In the genomic region with DNA sequence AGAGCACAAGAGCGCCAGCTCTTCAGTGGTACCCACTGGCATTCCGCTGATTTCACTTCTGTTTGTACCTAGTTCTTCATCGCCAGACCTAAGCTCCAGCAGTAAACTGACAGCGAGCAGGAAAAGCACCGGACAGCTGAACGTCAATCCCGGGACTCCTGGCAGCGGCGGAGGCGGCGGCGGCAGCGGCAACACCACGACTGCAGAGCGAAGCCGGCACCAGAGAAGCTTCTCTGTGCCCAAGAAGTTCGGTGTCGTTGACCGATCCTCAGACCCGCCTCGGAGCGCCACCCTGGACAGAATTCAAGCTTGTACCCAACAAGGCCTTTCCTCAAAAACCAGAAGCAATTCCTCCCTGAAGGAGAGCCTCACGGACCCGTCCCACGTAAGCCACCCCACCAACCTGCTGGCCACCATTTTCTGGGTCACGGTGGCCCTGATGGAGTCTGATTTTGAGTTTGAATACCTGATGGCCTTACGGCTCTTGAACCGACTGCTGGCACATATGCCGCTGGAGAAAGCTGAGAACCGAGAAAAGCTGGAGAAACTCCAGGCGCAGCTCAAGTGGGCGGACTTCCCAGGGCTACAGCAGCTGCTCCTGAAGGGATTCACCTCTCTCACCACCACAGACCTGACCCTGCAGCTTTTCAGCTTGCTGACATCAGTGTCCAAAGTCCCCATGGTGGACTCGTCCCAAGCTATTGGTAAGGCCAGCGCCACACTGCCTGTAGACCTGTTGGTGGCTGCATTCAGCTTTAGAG, we compare ENCODE assay signal across 8 mouse cellular contexts.
A peak's percentile ranks its signal among the peaks of the same experiment; 100 is the strongest.
DNase-seq lines count a peak whose midpoint lies in the region; ATAC-seq and TF ChIP-seq lines count a peak whose summit lies in the region.
"Had no signal": no experiment of that assay in that cellular context is flagged by ENCODE, and none has a peak within 500 bp of the region (broad histone marks: within the 10 kb centered on the region; RNA-seq: fewer than 3 reads in every experiment).

No protein-coding gene starts in this region.

- peak overlapping the region; percentile 39 for H3K4me3 ChIP-seq in ES-Bruce4 (ENCODE audit: low read depth, low read length)
- H3K4me3 ChIP-seq in forebrain, embryonic 10.5 days, result peak overlapping the region; percentile 49
- peak overlapping the region; percentile 9 for H3K4me3 ChIP-seq in intestine, postnatal 0 days (ENCODE audit: low read depth, low read length)
- peak overlapping the region; percentile 72 for H3K4me3 ChIP-seq in liver, adult 2 months (ENCODE audit: insufficient read depth, low read depth, low read length)
- peak overlapping the region; percentile 20 for H3K4me3 ChIP-seq in stomach, embryonic 14.5 days (ENCODE audit: low read depth, low read length)
- H3K4me3 ChIP-seq: megakaryocyte, embryonic 14.5 days had no signal

- H3K27me3 ChIP-seq in ES-Bruce4 (ENCODE audit: control insufficient read depth, insufficient read depth, low read length, poor library complexity, severe bottlenecking), result no peaks in the 10 kb centered on the region
- peaks cover 9% of the 10 kb centered on the region for H3K27me3 ChIP-seq in forebrain, embryonic 10.5 days (ENCODE audit: poor library complexity, severe bottlenecking)
- no peaks in the 10 kb centered on the region for H3K27me3 ChIP-seq in intestine, postnatal 0 days (replicated peaks; ENCODE audit: control insufficient read depth, insufficient read depth, low read length)
- no peaks in the 10 kb centered on the region for H3K27me3 ChIP-seq in liver, adult 2 months (ENCODE audit: control insufficient read depth, insufficient read depth, low read length)
- no peaks in the 10 kb centered on the region for H3K27me3 ChIP-seq in stomach, embryonic 14.5 days (ENCODE audit: control insufficient read depth, insufficient read depth, low read length)
- H3K27me3 ChIP-seq: megakaryocyte, embryonic 14.5 days had no signal

- TF ChIP-seq EP300 in ES-Bruce4 (IDR thresholded peaks at IDR 0.05; ENCODE audit: insufficient read depth, low read depth, low read length), result no peak

- H3K9me3 ChIP-seq in ES-Bruce4 (replicated peaks; ENCODE audit: control insufficient read depth, insufficient read depth, low read length, poor library complexity, severe bottlenecking), result no peaks in the 10 kb centered on the region
- H3K9me3 ChIP-seq in forebrain, embryonic 10.5 days, result peaks cover 5% of the 10 kb centered on the region
- no peaks in the 10 kb centered on the region for H3K9me3 ChIP-seq in intestine, postnatal 0 days (ENCODE audit: control insufficient read depth)
- H3K9me3 ChIP-seq in stomach, embryonic 14.5 days (ENCODE audit: control insufficient read depth, low read depth, low read length), result no peaks in the 10 kb centered on the region

- peak overlapping the region; percentile 58 for H3K4me2 ChIP-seq in intestine, postnatal 0 days (replicated peaks; ENCODE audit: low read depth)
- peak overlapping the region; percentile 45 for H3K4me2 ChIP-seq in stomach, embryonic 14.5 days (replicated peaks; ENCODE audit: low read depth, low read length)

- H3K36me3 ChIP-seq in ES-Bruce4 (ENCODE audit: control insufficient read depth, insufficient read depth, low read length, poor library complexity, severe bottlenecking), result no peaks in the 10 kb centered on the region
- H3K36me3 ChIP-seq in forebrain, embryonic 10.5 days (replicated peaks), result no peaks in the 10 kb centered on the region
- H3K36me3 ChIP-seq in intestine, postnatal 0 days (ENCODE audit: control insufficient read depth, insufficient read depth), result peaks cover 6% of the 10 kb centered on the region; the same call in 1 of the 2 replicates
- no peaks in the 10 kb centered on the region for H3K36me3 ChIP-seq in liver, adult 2 months (ENCODE audit: control insufficient read depth, insufficient read depth, low read length)
- no peaks in the 10 kb centered on the region; the same call in 1 of the 2 replicates for H3K36me3 ChIP-seq in stomach, embryonic 14.5 days (ENCODE audit: control insufficient read depth, insufficient read depth, low read length)

- ATAC-seq in intestine, postnatal 0 days, result peak; percentile 43; the same call in 1 of the 2 replicates
- no peak for ATAC-seq in stomach, embryonic 14.5 days (ENCODE audit: insufficient number of reproducible peaks, insufficient read depth, low FRiP score, low read depth)

- no peak overlapping the region for H3K27ac ChIP-seq in ES-Bruce4 (ENCODE audit: insufficient read depth, low read length)
- no peak overlapping the region for H3K27ac ChIP-seq in forebrain, embryonic 10.5 days
- H3K27ac ChIP-seq in intestine, postnatal 0 days (ENCODE audit: low read depth, low read length), result no peak overlapping the region
- peak overlapping the region; percentile 64 for H3K27ac ChIP-seq in liver, adult 2 months (replicated peaks; ENCODE audit: insufficient read depth, low read depth, low read length)
- H3K27ac ChIP-seq in stomach, embryonic 14.5 days (ENCODE audit: low read length), result no peak overlapping the region

- no peak for TF ChIP-seq POLR2A in ES-Bruce4 (IDR thresholded peaks at IDR 0.05; ENCODE audit: insufficient read depth, low read length)
- no peak for TF ChIP-seq POLR2A in liver, adult 2 months (IDR thresholded peaks at IDR 0.05; ENCODE audit: extremely low read depth, insufficient read depth, low read length)

- H3K4me1 ChIP-seq in ES-Bruce4 (ENCODE audit: control insufficient read depth, insufficient read depth, low read length), result no peaks in the 10 kb centered on the region
- peaks cover 10% of the 10 kb centered on the region for H3K4me1 ChIP-seq in forebrain, embryonic 10.5 days
- no peaks in the 10 kb centered on the region for H3K4me1 ChIP-seq in intestine, postnatal 0 days (replicated peaks; ENCODE audit: control insufficient read depth, insufficient read depth, low read length)
- no peaks in the 10 kb centered on the region for H3K4me1 ChIP-seq in liver, adult 2 months (ENCODE audit: control insufficient read depth, insufficient read depth, low read length)
- H3K4me1 ChIP-seq in stomach, embryonic 14.5 days (ENCODE audit: control insufficient read depth, insufficient read depth, low read length), result 0 out of 2 replicates have a peak, but pooled peaks cover 4% of the 10 kb centered on the region
- H3K4me1 ChIP-seq: megakaryocyte, embryonic 14.5 days had no signal

- H3K9ac ChIP-seq in ES-Bruce4 (ENCODE audit: low read depth, poor library complexity, severe bottlenecking), result no peak overlapping the region
- H3K9ac ChIP-seq in intestine, postnatal 0 days (ENCODE audit: low read depth, low read length), result no peak overlapping the region
- H3K9ac ChIP-seq in liver, adult 2 months (ENCODE audit: low read depth, low read length), result peak overlapping the region; percentile 73
- H3K9ac ChIP-seq in stomach, embryonic 14.5 days (replicated peaks; ENCODE audit: low read depth, low read length), result no peak overlapping the region

- TF ChIP-seq CTCF in ES-Bruce4 (IDR thresholded peaks at IDR 0.05; ENCODE audit: low read depth, low read length), result no peak
- no peak for TF ChIP-seq CTCF in intestine, postnatal 0 days (IDR thresholded peaks at IDR 0.05; ENCODE audit: low read depth)
- TF ChIP-seq CTCF in liver, adult 2 months (IDR thresholded peaks at IDR 0.05; ENCODE audit: low read depth, low read length), result no peak

- peak; percentile 10 to 33 for DNase-seq in adrenal gland, postnatal 36 days
- DNase-seq in forebrain, embryonic 10.5 days (ENCODE audit: extremely low spot score, low spot score), result peak; percentile 27
- peak; percentile 91 for DNase-seq in liver, adult 2 months (ENCODE audit: extremely low read depth, low read depth, low spot score)
- no peak for DNase-seq in lung, postnatal 4 days

- no peaks in the 10 kb centered on the region for H3K79me2 ChIP-seq in liver, adult 2 months (ENCODE audit: control insufficient read depth, insufficient read depth, low read length)

- WGBS in forebrain, embryonic 10.5 days, result 22% methylated on average over 34 of the region's 34 CpGs
- 35% methylated on average over 34 of the region's 34 CpGs for WGBS in intestine, postnatal 0 days
- WGBS in liver, adult 2 months, result 12% methylated on average over 34 of the region's 34 CpGs
- 30% methylated on average over 34 of the region's 34 CpGs for WGBS in stomach, embryonic 14.5 days

Comparison
In these comparisons a context has a peak if more than half of its experiments do, and no peak if none do; other contexts are left out.
1. H3K4me3 ChIP-seq: peak in every context shown above with its lines; median percentile 72 in liver, adult 2 months; 49 in forebrain, embryonic 10.5 days; 39 in ES-Bruce4; 20 in stomach, embryonic 14.5 days; 9 in intestine, postnatal 0 days.
2. DNase-seq: peak in adrenal gland, postnatal 36 days (2 of 2), forebrain, embryonic 10.5 days (single experiment) and liver, adult 2 months (single experiment); none in lung, postnatal 4 days (0 of 2).